ENCODE assay signal across 27 mouse cellular contexts in the genomic region with DNA sequence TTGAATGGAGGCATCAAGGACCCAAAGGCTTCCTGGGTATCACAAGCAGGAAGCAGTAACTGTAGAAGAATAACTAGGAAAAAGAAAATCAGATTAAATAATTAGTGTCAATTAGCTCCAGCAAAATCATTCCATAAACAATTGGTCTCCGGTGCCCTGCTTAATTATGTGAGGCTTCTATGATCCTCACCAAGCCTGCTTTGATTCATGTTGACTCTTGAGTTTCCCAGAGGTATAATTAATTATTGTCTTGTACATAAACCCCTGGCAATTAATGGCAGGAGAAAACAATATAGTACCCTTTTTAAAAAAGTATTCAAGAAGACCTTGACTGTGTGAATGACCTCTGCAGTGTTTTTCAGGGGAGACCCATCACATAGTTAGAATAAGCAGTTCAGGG.
"Had no signal": no experiment of that assay in that cellular context is flagged by ENCODE, and none has a peak within 500 bp of the region (broad histone marks: within the 10 kb centered on the region; RNA-seq: fewer than 3 reads in every experiment).

No protein-coding gene starts in this region.

- DNase-seq: gastrocnemius, adult 2 months; gastrocnemius, postnatal 14 days; gastrocnemius, postnatal 36 days; heart, adult 18-20 months; heart, postnatal 10 days; heart, postnatal 4 days; kidney, adult 18-20 months; kidney, adult 8-10 months; kidney, postnatal 10 days; kidney, postnatal 25 days; kidney, postnatal 4 days; liver; liver, embryonic 13.5 days had no signal

- H3K4me3 ChIP-seq: gastrocnemius, adult 2 months; heart, embryonic 10.5 days; heart, embryonic 12.5 days; hindbrain, embryonic 10.5 days; hindbrain, embryonic 12.5 days; intestine, embryonic 15.5 days; layer of hippocampus, adult 2 months; left cerebral cortex, adult 2 months; limb, embryonic 10.5 days; limb, embryonic 12.5 days; liver, embryonic 13.5 days had no signal

- H3K4me1 ChIP-seq: heart, embryonic 10.5 days; heart, embryonic 12.5 days; hindbrain, embryonic 10.5 days; hindbrain, embryonic 12.5 days; intestine, embryonic 15.5 days; limb, embryonic 10.5 days; limb, embryonic 12.5 days; liver, embryonic 13.5 days had no signal

- H3K9me3 ChIP-seq: heart, embryonic 10.5 days; heart, embryonic 12.5 days; hindbrain, embryonic 10.5 days; hindbrain, embryonic 12.5 days; intestine, embryonic 15.5 days; limb, embryonic 10.5 days; limb, embryonic 12.5 days; liver, embryonic 13.5 days had no signal

- H3K4me2 ChIP-seq: heart, embryonic 12.5 days; hindbrain, embryonic 12.5 days; hindbrain, embryonic 14.5 days; intestine, embryonic 15.5 days; limb, embryonic 12.5 days; liver, embryonic 11.5 days; liver, embryonic 13.5 days had no signal

- ATAC-seq: hindbrain, embryonic 16.5 days; inflammation-experienced regulatory T-cells, adult 6 months; intestine, embryonic 15.5 days; intestine, postnatal 0 days had no signal

- H3K9ac ChIP-seq: heart, embryonic 12.5 days; hindbrain, embryonic 12.5 days; hindbrain, embryonic 14.5 days; intestine, embryonic 15.5 days; limb, embryonic 12.5 days; liver, embryonic 13.5 days had no signal

- H3K36me3 ChIP-seq: heart, embryonic 10.5 days; heart, embryonic 12.5 days; hindbrain, embryonic 10.5 days; hindbrain, embryonic 12.5 days; intestine, embryonic 15.5 days; limb, embryonic 10.5 days; limb, embryonic 12.5 days; liver, embryonic 13.5 days had no signal

- H3K27ac ChIP-seq: gastrocnemius, adult 2 months; heart, embryonic 10.5 days; hindbrain, embryonic 10.5 days; hindbrain, embryonic 12.5 days; hindbrain, embryonic 14.5 days; intestine, embryonic 15.5 days; layer of hippocampus, adult 2 months; left cerebral cortex, adult 2 months; limb, embryonic 10.5 days; limb, embryonic 12.5 days; liver, embryonic 13.5 days had no signal

- H3K27me3 ChIP-seq: heart, embryonic 12.5 days; hindbrain, embryonic 12.5 days; intestine, embryonic 15.5 days; limb, embryonic 12.5 days; liver, embryonic 13.5 days had no signal
